Mouse (Mus musculus) heart, postnatal 0 days (tissue): ENCODE measurements around the gene Trim50.

ENCODE experiments used
- CTCF ChIP-seq: IDR thresholded peaks from 2 replicates; pipeline ENCODE4 v1.5.1; 2016; ENCODE audit warnings: antibody characterized with exemption, control low read depth, low read depth
- EP300 ChIP-seq: IDR thresholded peaks from 2 replicates; pipeline ENCODE4 v1.6.1; 2016; ENCODE audit warnings: antibody characterized with exemption, low read depth

DNA sequence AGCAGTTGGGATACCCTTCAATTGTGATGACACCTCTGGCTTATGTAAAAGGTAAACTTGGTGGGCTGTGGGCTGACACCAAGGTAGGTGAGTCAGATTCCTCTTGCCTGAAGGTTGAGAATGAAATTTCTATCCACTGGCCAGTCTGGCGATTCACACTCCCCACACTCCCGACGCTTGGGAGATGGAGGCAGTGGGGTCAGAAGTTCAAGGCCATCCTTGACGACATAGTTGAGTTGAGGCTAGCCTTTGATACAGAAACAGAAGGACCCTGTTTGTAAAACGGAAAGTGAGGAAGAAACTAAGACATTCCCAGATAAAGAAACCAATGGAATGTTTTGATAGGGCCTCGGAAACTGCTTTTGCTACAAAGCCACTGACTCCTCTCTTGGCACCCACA lies 46.3 kb downstream of the Trim50 start:
- no peak for TF ChIP-seq CTCF
- no peak for TF ChIP-seq EP300
